28 mouse cellular contexts compared by ENCODE assay signal in the genomic region with DNA sequence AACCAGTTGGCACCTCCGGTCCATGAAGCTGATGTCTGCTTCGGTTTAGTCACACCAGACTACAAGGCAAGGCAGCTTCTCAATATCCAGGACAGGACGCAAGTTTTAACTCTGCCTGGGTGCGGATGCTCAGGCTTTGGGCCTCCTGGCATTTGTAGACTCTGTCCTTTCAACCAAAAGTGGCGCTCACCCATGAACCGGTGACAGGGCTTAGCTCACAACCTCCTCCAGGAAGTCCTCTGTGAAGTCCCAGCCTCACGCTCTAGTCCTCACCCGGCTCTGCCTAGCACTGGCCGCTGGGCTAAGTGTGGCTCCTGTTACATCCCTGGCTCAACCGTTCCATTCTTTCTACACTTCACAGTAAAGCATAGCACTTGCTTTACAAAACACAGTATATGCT. TPM values are rescaled to one million over a fixed set of nuclear protein-coding genes. Genes with fewer than 3 reads are reported as not detected.
DNase-seq lines count a peak whose midpoint lies in the region; ATAC-seq and TF ChIP-seq lines count a peak whose summit lies in the region.
"Had no signal": no experiment of that assay in that cellular context is flagged by ENCODE, and none has a peak within 500 bp of the region (broad histone marks: within the 10 kb centered on the region; RNA-seq: fewer than 3 reads in every experiment).

No protein-coding gene starts in this region.

- DNase-seq in heart, embryonic 10.5 days (ENCODE audit: low spot score): no peak
- DNase-seq in heart, postnatal 4 days: no peak
- no peak for DNase-seq in heart, adult 18-20 months
- no peak for DNase-seq in heart, postnatal 0 days (ENCODE audit: low spot score)
- no peak for DNase-seq in adrenal gland, postnatal 4 days (ENCODE audit: low spot score in 2 of 2)
- DNase-seq: adrenal gland, postnatal 36 days; cerebellum, adult 2 months; cerebellum, postnatal 25 days; forebrain, postnatal 0 days; kidney, adult 8-10 months; layer of hippocampus, postnatal 36 days; left cerebral cortex, postnatal 4 days; liver, postnatal 0 days; thymus, adult 2 months; thymus, postnatal 36 days had no signal

- no peak for TF ChIP-seq CTCF in heart, postnatal 0 days (IDR thresholded peaks at IDR 0.05; ENCODE audit: low read depth)

- no peak for ATAC-seq in heart, embryonic 15.5 days (replicated peaks; ENCODE audit: insufficient number of reproducible peaks, insufficient read depth, low FRiP score, low read depth)
- ATAC-seq in heart, postnatal 0 days (ENCODE audit: insufficient read depth, low read depth): no peak
- no peak for ATAC-seq in stomach, embryonic 14.5 days (ENCODE audit: insufficient number of reproducible peaks, insufficient read depth, low FRiP score, low read depth)
- ATAC-seq: CD4-positive, CD25-positive, alpha-beta regulatory T cell, adult 4 months; forebrain, postnatal 0 days; liver, embryonic 12.5 days; liver, postnatal 0 days; midbrain, embryonic 13.5 days had no signal

- 65% methylated on average over 10 of the region's 10 CpGs for WGBS in heart, embryonic 10.5 days
- 60% methylated on average over 10 of the region's 10 CpGs for WGBS in heart, embryonic 15.5 days
- 39% methylated on average over 10 of the region's 10 CpGs for WGBS in heart, postnatal 0 days
- WGBS in stomach, embryonic 14.5 days: 86% methylated on average over 10 of the region's 10 CpGs

- H3K4me2 ChIP-seq in heart, embryonic 15.5 days: peak overlapping the region; percentile 61
- H3K4me2 ChIP-seq in heart, postnatal 0 days (ENCODE audit: low read depth, low read length): peak overlapping the region; percentile 75
- 0 out of 2 replicates have a peak overlapping the region, but pooled peaks have one; percentile 20 for H3K4me2 ChIP-seq in stomach, embryonic 14.5 days (replicated peaks; ENCODE audit: low read depth, low read length)
- H3K4me2 ChIP-seq: embryonic facial prominence, embryonic 15.5 days; forebrain, embryonic 12.5 days; hindbrain, embryonic 14.5 days; liver, embryonic 12.5 days; midbrain, embryonic 13.5 days had no signal

- H3K27me3 ChIP-seq in heart, embryonic 10.5 days (ENCODE audit: insufficient read depth, poor library complexity, severe bottlenecking): no peaks in the 10 kb centered on the region
- no peaks in the 10 kb centered on the region for H3K27me3 ChIP-seq in heart, embryonic 15.5 days
- no peaks in the 10 kb centered on the region for H3K27me3 ChIP-seq in heart, postnatal 0 days (ENCODE audit: control insufficient read depth, insufficient read depth, low read length)
- no peaks in the 10 kb centered on the region for H3K27me3 ChIP-seq in stomach, embryonic 14.5 days (ENCODE audit: control insufficient read depth, insufficient read depth, low read length)
- H3K27me3 ChIP-seq: embryonic facial prominence, embryonic 15.5 days had no signal

- no peak for TF ChIP-seq EP300 in heart, postnatal 0 days (IDR thresholded peaks at IDR 0.05; ENCODE audit: low read depth)

- H3K4me3 ChIP-seq in heart, embryonic 10.5 days: peak overlapping the region; percentile 61
- H3K4me3 ChIP-seq in heart, embryonic 15.5 days: peak overlapping the region; percentile 63
- peak overlapping the region; percentile 85 for H3K4me3 ChIP-seq in heart, postnatal 0 days (ENCODE audit: low read depth, low read length)
- H3K4me3 ChIP-seq in stomach, embryonic 14.5 days (ENCODE audit: low read depth, low read length): no peak overlapping the region
- H3K4me3 ChIP-seq: embryonic facial prominence, embryonic 10.5 days; embryonic facial prominence, embryonic 15.5 days; forebrain, embryonic 12.5 days; liver, embryonic 12.5 days; midbrain, embryonic 13.5 days had no signal

- H3K4me1 ChIP-seq in heart, embryonic 10.5 days: peaks cover 33% of the 10 kb centered on the region
- H3K4me1 ChIP-seq in heart, embryonic 15.5 days (replicated peaks): peaks cover 16% of the 10 kb centered on the region
- peaks cover 4% of the 10 kb centered on the region; the same call in 1 of the 2 replicates for H3K4me1 ChIP-seq in heart, postnatal 0 days (ENCODE audit: control insufficient read depth, insufficient read depth)
- H3K4me1 ChIP-seq in stomach, embryonic 14.5 days (ENCODE audit: control insufficient read depth, insufficient read depth, low read length): peaks cover 4% of the 10 kb centered on the region; the same call in 1 of the 2 replicates
- H3K4me1 ChIP-seq: liver, embryonic 12.5 days had no signal

- H3K36me3 ChIP-seq in heart, embryonic 10.5 days: peaks cover 26% of the 10 kb centered on the region
- peaks cover 9% of the 10 kb centered on the region for H3K36me3 ChIP-seq in heart, embryonic 15.5 days
- peaks cover 7% of the 10 kb centered on the region; the same call in 1 of the 2 replicates for H3K36me3 ChIP-seq in heart, postnatal 0 days (replicated peaks; ENCODE audit: control insufficient read depth, insufficient read depth, low read length)
- H3K36me3 ChIP-seq in stomach, embryonic 14.5 days (ENCODE audit: control insufficient read depth, insufficient read depth, low read length): no peaks in the 10 kb centered on the region
- H3K36me3 ChIP-seq: embryonic facial prominence, embryonic 10.5 days; embryonic facial prominence, embryonic 15.5 days; forebrain, embryonic 12.5 days; liver, embryonic 12.5 days; midbrain, embryonic 13.5 days had no signal

- H3K9me3 ChIP-seq in heart, embryonic 10.5 days: no peaks in the 10 kb centered on the region
- H3K9me3 ChIP-seq in heart, embryonic 15.5 days (replicated peaks): no peaks in the 10 kb centered on the region
- no peaks in the 10 kb centered on the region for H3K9me3 ChIP-seq in heart, postnatal 0 days (replicated peaks; ENCODE audit: control insufficient read depth, low read length)
- H3K9me3 ChIP-seq in stomach, embryonic 14.5 days (ENCODE audit: control insufficient read depth, low read depth, low read length): no peaks in the 10 kb centered on the region
- H3K9me3 ChIP-seq: embryonic facial prominence, embryonic 10.5 days; embryonic facial prominence, embryonic 15.5 days; forebrain, embryonic 12.5 days; liver, embryonic 12.5 days had no signal

- peak overlapping the region; percentile 73 for H3K9ac ChIP-seq in heart, embryonic 15.5 days
- peak overlapping the region; percentile 95 for H3K9ac ChIP-seq in heart, postnatal 0 days (replicated peaks; ENCODE audit: low read depth, low read length)
- H3K9ac ChIP-seq in stomach, embryonic 14.5 days (replicated peaks; ENCODE audit: low read depth, low read length): no peak overlapping the region
- H3K9ac ChIP-seq: embryonic facial prominence, embryonic 15.5 days; forebrain, embryonic 12.5 days; forebrain, postnatal 0 days; hindbrain, embryonic 14.5 days; liver, embryonic 12.5 days; liver, postnatal 0 days; midbrain, embryonic 13.5 days had no signal

- H3K27ac ChIP-seq in heart, embryonic 10.5 days: peak overlapping the region; percentile 91
- peak overlapping the region; percentile 97 for H3K27ac ChIP-seq in heart, embryonic 15.5 days
- peak overlapping the region; percentile 94 for H3K27ac ChIP-seq in heart, postnatal 0 days (ENCODE audit: low read depth)
- no peak overlapping the region for H3K27ac ChIP-seq in stomach, embryonic 14.5 days (ENCODE audit: low read length)
- H3K27ac ChIP-seq: embryonic facial prominence, embryonic 10.5 days; embryonic facial prominence, embryonic 15.5 days; forebrain, embryonic 12.5 days; hindbrain, embryonic 14.5 days; kidney, postnatal 0 days; liver, embryonic 12.5 days; macrophage; midbrain, embryonic 13.5 days had no signal

RNA-seq across cellular contexts. Expression of gene Jph2, which starts 4.6 kb away (rescaled TPM):
- polyA plus RNA-seq in heart, embryonic 10.5 days (2016; fragmentation: Nextera tagmentation; extraction: Ambion mirVana): 32.5 and 43.7 TPM in 2 replicates
- total RNA-seq in heart, postnatal 4 days (2021): 100 to 1,000 TPM; 366 to 416 TPM
- polyA plus RNA-seq in heart, embryonic 15.5 days (2015; fragmentation: Nextera tagmentation; extraction: Ambion mirVana): 41.0 and 47.7 TPM in 2 replicates
- total RNA-seq in heart, adult 18-20 months (2021): 100 to 1,000 TPM; 393 to 402 TPM
- 215 and 246 TPM in 2 replicates for total RNA-seq in heart, postnatal 0 days (2014; rRNA removed; ENCODE audit: low replicate concordance)
- polyA plus RNA-seq in heart, postnatal 0 days (2015; fragmentation: Nextera tagmentation; extraction: Ambion mirVana): 47.3 and 61.7 TPM in 2 replicates
- polyA plus RNA-seq in stomach, embryonic 14.5 days (2014; fragmentation: Nextera tagmentation; extraction: Ambion mirVana): 6.5 and 6.7 TPM in 2 replicates
- 10 to 100 TPM in 1 of 2 experiments, 1 to 10 TPM in 1; 9.3 to 13.0 TPM for total RNA-seq in adrenal gland, postnatal 4 days (2021)
- total RNA-seq: granulocyte monocyte progenitor cell, adult 5-6 weeks; megakaryocyte-erythroid progenitor cell, adult 5-6 weeks had no signal
- polyA plus RNA-seq: CD4-positive, CD25-positive, alpha-beta regulatory T cell, adult 4 months; macrophage had no signal

RNA-seq across cellular contexts. Expression of gene Oser1, which starts 31.3 kb away (rescaled TPM):
- polyA plus RNA-seq in heart, embryonic 10.5 days (2016; fragmentation: Nextera tagmentation; extraction: Ambion mirVana): 65.0 and 74.3 TPM in 2 replicates
- 10 to 100 TPM; 21.6 to 24.2 TPM for total RNA-seq in heart, postnatal 4 days (2021)
- polyA plus RNA-seq in heart, embryonic 15.5 days (2015; fragmentation: Nextera tagmentation; extraction: Ambion mirVana): 47.5 and 55.9 TPM in 2 replicates
- total RNA-seq in heart, adult 18-20 months (2021): 10 to 100 TPM; 17.5 to 30.0 TPM
- total RNA-seq in heart, postnatal 0 days (2014; rRNA removed; ENCODE audit: low replicate concordance): 23.8 and 28.9 TPM in 2 replicates
- 41.4 and 45.1 TPM in 2 replicates for polyA plus RNA-seq in heart, postnatal 0 days (2015; fragmentation: Nextera tagmentation; extraction: Ambion mirVana)
- 84.9 and 89.2 TPM in 2 replicates for polyA plus RNA-seq in stomach, embryonic 14.5 days (2014; fragmentation: Nextera tagmentation; extraction: Ambion mirVana)
- 10 to 100 TPM; 34.7 to 36.6 TPM for total RNA-seq in adrenal gland, postnatal 4 days (2021)

RNA-seq across cellular contexts. Expression of gene Gdap1l1, which starts 45.0 kb away (rescaled TPM):
- polyA plus RNA-seq in heart, embryonic 10.5 days (2016; fragmentation: Nextera tagmentation; extraction: Ambion mirVana): 0.21 and 1.1 TPM in 2 replicates
- total RNA-seq in heart, postnatal 4 days (2021): not detected
- 0.18 and 1.5 TPM in 2 replicates for polyA plus RNA-seq in heart, embryonic 15.5 days (2015; fragmentation: Nextera tagmentation; extraction: Ambion mirVana)
- not detected for total RNA-seq in heart, adult 18-20 months (2021)
- total RNA-seq in heart, postnatal 0 days (2014; rRNA removed; ENCODE audit: low replicate concordance): not detected in 2 replicates
- 0.10 TPM in 1 of 2 replicates, not detected in the other for polyA plus RNA-seq in heart, postnatal 0 days (2015; fragmentation: Nextera tagmentation; extraction: Ambion mirVana)
- 5.3 and 8.4 TPM in 2 replicates for polyA plus RNA-seq in stomach, embryonic 14.5 days (2014; fragmentation: Nextera tagmentation; extraction: Ambion mirVana)
- 10 to 100 TPM in 1 of 2 experiments, 1 to 10 TPM in 1; 9.7 to 10.3 TPM for total RNA-seq in adrenal gland, postnatal 4 days (2021)
- total RNA-seq: granulocyte monocyte progenitor cell, adult 5-6 weeks; megakaryocyte-erythroid progenitor cell, adult 5-6 weeks had no signal
- polyA plus RNA-seq: CD4-positive, CD25-positive, alpha-beta regulatory T cell, adult 4 months; liver, postnatal 0 days had no signal

Comparison
In these comparisons a context has a peak if more than half of its experiments do, and no peak if none do; other contexts are left out.
1. H3K4me2 ChIP-seq: peak in every context shown above with its lines; median percentile 75 in heart, postnatal 0 days; 61 in heart, embryonic 15.5 days; 20 in stomach, embryonic 14.5 days.
2. RNA of gene Jph2, which starts 4.6 kb away (total RNA-seq): 366 to 416 TPM in heart, postnatal 4 days, 393 to 402 TPM in heart, adult 18-20 months and 215 to 246 TPM in heart, postnatal 0 days; 9.3 to 13.0 TPM in adrenal gland, postnatal 4 days; every median in the first group is over 10 times any median in the second.
3. RNA of gene Gdap1l1, which starts 45.0 kb away (total RNA-seq): 9.7 to 10.3 TPM in adrenal gland, postnatal 4 days; not detected in heart, postnatal 4 days, not detected in heart, adult 18-20 months and not detected in heart, postnatal 0 days; every median in the first group is over 4 times any median in the second.